22 mouse cellular contexts compared by ENCODE assay signal in the genomic region with DNA sequence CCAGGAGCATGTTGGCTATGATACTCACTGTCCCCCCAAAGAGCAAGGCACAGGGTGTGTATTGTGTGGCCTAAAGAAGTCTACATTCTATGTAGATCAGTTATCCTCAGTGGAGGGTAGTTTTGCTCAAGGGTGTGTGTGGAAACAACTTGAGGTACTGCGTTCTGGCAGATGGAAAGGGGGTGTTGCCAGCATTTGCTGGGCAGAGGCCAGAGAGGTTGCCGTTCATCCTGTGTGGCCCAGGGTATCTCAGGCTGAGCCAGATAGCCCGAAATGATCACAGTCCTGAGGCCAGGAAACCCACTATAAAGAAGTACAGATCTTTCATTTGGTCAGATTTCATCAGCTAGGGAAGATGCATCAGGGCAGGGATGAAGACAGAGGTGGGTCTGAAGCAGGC. TPM values are rescaled to one million over a fixed set of nuclear protein-coding genes. Genes with fewer than 3 reads are reported as not detected.
DNase-seq lines count a peak whose midpoint lies in the region; ATAC-seq and TF ChIP-seq lines count a peak whose summit lies in the region.
"Had no signal": no experiment of that assay in that cellular context is flagged by ENCODE, and none has a peak within 500 bp of the region (broad histone marks: within the 10 kb centered on the region; RNA-seq: fewer than 3 reads in every experiment).

No protein-coding gene starts in this region.

- 40% methylated on average over 3 of the region's 3 CpGs for WGBS in limb, embryonic 15.5 days
- 88% methylated on average over 3 of the region's 3 CpGs for WGBS in midbrain, embryonic 11.5 days

- H3K9me3 ChIP-seq in limb, embryonic 15.5 days, result no peaks in the 10 kb centered on the region
- H3K9me3 ChIP-seq in midbrain, embryonic 11.5 days (ENCODE audit: control insufficient read depth, low read length), result no peaks in the 10 kb centered on the region
- H3K9me3 ChIP-seq: forebrain, embryonic 15.5 days; G1E; heart, embryonic 12.5 days; liver, embryonic 12.5 days; neural tube, embryonic 12.5 days had no signal

- H3K4me1 ChIP-seq in limb, embryonic 15.5 days, result peaks cover 53% of the 10 kb centered on the region
- no peaks in the 10 kb centered on the region for H3K4me1 ChIP-seq in midbrain, embryonic 11.5 days (ENCODE audit: control insufficient read depth, insufficient read depth, low read length)
- H3K4me1 ChIP-seq: neural tube, embryonic 12.5 days had no signal

- no peaks in the 10 kb centered on the region for H3K36me3 ChIP-seq in limb, embryonic 15.5 days
- H3K36me3 ChIP-seq in midbrain, embryonic 11.5 days (ENCODE audit: control insufficient read depth, insufficient read depth, low read length), result no peaks in the 10 kb centered on the region
- H3K36me3 ChIP-seq: forebrain, embryonic 15.5 days; G1E; heart, embryonic 12.5 days; liver, embryonic 12.5 days; neural tube, embryonic 12.5 days had no signal

- no peak overlapping the region for H3K27ac ChIP-seq in left cerebral cortex, adult 2 months
- H3K27ac ChIP-seq in limb, embryonic 15.5 days, result peak overlapping the region; percentile 66; the same call in 1 of the 2 replicates
- no peak overlapping the region for H3K27ac ChIP-seq in midbrain, embryonic 11.5 days (ENCODE audit: low read depth, low read length)
- H3K27ac ChIP-seq: forebrain, embryonic 15.5 days; kidney, postnatal 0 days; liver, embryonic 12.5 days; neural tube, embryonic 12.5 days had no signal

- intact Hi-C loops in left cerebral cortex, postnatal 4 days (cut with DNase I), result no loop called here
- intact Hi-C loops in left cerebral cortex, adult 2 months (cut with DNase I), result no loop called here

- no peak overlapping the region for H3K4me2 ChIP-seq in limb, embryonic 15.5 days
- H3K4me2 ChIP-seq in midbrain, embryonic 11.5 days, result no peak overlapping the region
- H3K4me2 ChIP-seq: forebrain, embryonic 15.5 days; heart, embryonic 12.5 days; liver, embryonic 12.5 days; neural tube, embryonic 12.5 days had no signal

- no peak overlapping the region for H3K9ac ChIP-seq in limb, embryonic 15.5 days
- H3K9ac ChIP-seq in midbrain, embryonic 11.5 days (ENCODE audit: low read length), result no peak overlapping the region
- H3K9ac ChIP-seq: forebrain, embryonic 15.5 days; heart, embryonic 12.5 days; liver, embryonic 12.5 days; neural tube, embryonic 12.5 days had no signal

- peak; percentile 9 for DNase-seq in cerebellum, adult 11 months
- no peak for DNase-seq in cerebellum, adult 8-10 months
- peak; percentile 75 for DNase-seq in left cerebral cortex, postnatal 4 days
- no peak for DNase-seq in left cerebral cortex, adult 2 months (ENCODE audit: extremely low spot score in 1 of 2, low spot score in 2 of 2)
- peak; percentile 85 to 91 for DNase-seq in cerebellum, postnatal 10 days
- no peak for DNase-seq in layer of hippocampus, adult 11-12 months (ENCODE audit: low spot score)
- DNase-seq in midbrain, embryonic 11.5 days (ENCODE audit: low spot score, missing footprints), result no peak
- DNase-seq: heart, postnatal 14 days; lung, adult 2 months; lung, postnatal 4 days; right cerebral cortex, adult 18-20 months; thymus, postnatal 14 days had no signal

- ATAC-seq in limb, embryonic 15.5 days (ENCODE audit: insufficient number of reproducible peaks, low FRiP score, low TSS enrichment, low read depth), result no peak
- no peak for ATAC-seq in midbrain, embryonic 11.5 days (ENCODE audit: low FRiP score)
- ATAC-seq: forebrain, embryonic 15.5 days; hindbrain, embryonic 16.5 days; intestine, embryonic 16.5 days; liver, embryonic 12.5 days had no signal

- H3K4me3 ChIP-seq in left cerebral cortex, adult 2 months, result no peak overlapping the region
- H3K4me3 ChIP-seq in limb, embryonic 15.5 days, result no peak overlapping the region
- no peak overlapping the region for H3K4me3 ChIP-seq in midbrain, embryonic 11.5 days (ENCODE audit: low read depth, low read length)
- H3K4me3 ChIP-seq: erythroblast, embryonic 14.5 days; forebrain, embryonic 15.5 days; heart, embryonic 12.5 days; liver, embryonic 12.5 days; neural tube, embryonic 12.5 days had no signal

- no peak for TF ChIP-seq CTCF in left cerebral cortex, adult 2 months (IDR thresholded peaks at IDR 0.05)

- H3K27me3 ChIP-seq in limb, embryonic 15.5 days, result no peaks in the 10 kb centered on the region
- no peaks in the 10 kb centered on the region for H3K27me3 ChIP-seq in midbrain, embryonic 11.5 days (ENCODE audit: control insufficient read depth, insufficient read depth, low read length)
- H3K27me3 ChIP-seq: forebrain, embryonic 15.5 days; heart, embryonic 12.5 days; neural tube, embryonic 12.5 days had no signal

RNA-seq across cellular contexts. Expression of gene Col5a1, which starts 13.9 kb away (rescaled TPM):
- 10 to 100 TPM; 11.1 to 12.4 TPM for total RNA-seq in left cerebral cortex, postnatal 4 days (2021)
- total RNA-seq in left cerebral cortex, adult 2 months (2021), result 10 to 100 TPM in 1 of 2 experiments, 1 to 10 TPM in 1; 6.9 to 10.1 TPM
- 259 and 273 TPM in 2 replicates for polyA plus RNA-seq in limb, embryonic 15.5 days (2015; fragmentation: Nextera tagmentation; extraction: Ambion mirVana)
- 19.7 and 21.6 TPM in 2 replicates for polyA plus RNA-seq in midbrain, embryonic 11.5 days (2014; fragmentation: Nextera tagmentation; extraction: Ambion mirVana)

Comparison
In these comparisons a context has a peak if more than half of its experiments do, and no peak if none do; other contexts are left out.
1. DNase-seq: peak in cerebellum, adult 11 months (single experiment), left cerebral cortex, postnatal 4 days (single experiment) and cerebellum, postnatal 10 days (2 of 2); none in cerebellum, adult 8-10 months (single experiment), left cerebral cortex, adult 2 months (0 of 2), layer of hippocampus, adult 11-12 months (single experiment) and midbrain, embryonic 11.5 days (single experiment).